Mouse (Mus musculus) CD8-positive naive resting alpha-beta T cell, adult 2 months (primary cell): ENCODE data around the gene Ccdc86.

Experiments
- DNase-seq, 2 experiments: peaks; one replicate each; pipeline ENCODE4 v3.0.0; 2022; ENCODE audit warnings: low read depth in 2 of 2, low spot score in 2 of 2

Gene Ccdc86

DNA sequence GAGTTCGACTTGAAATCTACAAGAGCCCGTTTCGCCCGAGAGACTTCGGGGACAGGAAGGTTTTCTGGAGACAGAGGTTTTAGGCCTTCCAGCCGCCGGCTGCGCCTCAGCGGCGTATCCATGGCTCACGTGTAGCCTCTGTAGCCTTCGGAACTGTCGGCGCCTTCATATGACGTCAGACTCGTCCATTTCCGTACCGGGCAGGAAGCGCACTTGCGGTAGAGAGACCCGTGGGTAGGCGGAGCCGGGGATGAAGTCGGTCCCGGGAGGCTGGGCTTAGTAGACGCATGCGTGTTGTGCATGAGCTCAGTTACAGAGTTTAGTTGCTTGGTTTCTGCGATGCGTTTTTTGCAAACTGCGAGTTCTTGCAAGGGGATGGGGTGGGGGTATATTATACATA, at the start of gene Ccdc86:
Gene Ccdc86 (minus strand): TSS at position 155 of the 400 bp plus-strand sequence.
- DNase-seq, result peak; percentile 90 to 94

- DNase-seq, result no peak
These were observed 44.1 kb upstream of the Ccdc86 start, which contains the start of gene Ms4a15 for GRCm38 (mm10) chr19:10993150-10993549. Ms4a15 (minus strand) TSS chr19:10993250.

GRCm38 (mm10) chr19:10991911-10992310, 42.8 kb upstream of the Ccdc86 start:
- DNase-seq, result no peak

GRCm38 (mm10) chr19:10990751-10991150, 41.7 kb upstream of the Ccdc86 start:
- no peak for DNase-seq

- no peak for DNase-seq
These were observed 39.5 kb upstream of the Ccdc86 start for GRCm38 (mm10) chr19:10988563-10988962.

DNA sequence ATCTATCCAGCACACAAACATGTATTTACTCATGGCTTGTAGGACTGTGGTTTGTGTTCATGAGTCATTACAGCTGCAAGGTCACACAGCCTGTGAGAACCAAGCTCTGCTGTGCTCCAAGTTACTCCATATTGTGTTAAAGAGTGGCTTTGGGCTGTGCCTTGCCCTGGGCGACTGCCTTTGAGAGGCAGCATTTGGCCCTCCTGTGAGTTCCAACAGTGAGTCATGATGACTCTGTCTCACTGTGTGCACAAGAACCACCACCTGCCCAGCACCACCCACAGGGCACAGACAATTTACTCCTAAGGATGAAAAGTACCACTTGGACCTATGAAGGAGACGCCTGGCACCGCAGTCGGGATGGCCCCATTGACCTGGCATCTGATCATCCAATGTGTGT, 36.8 kb upstream of the Ccdc86 start:
- no peak for DNase-seq

GRCm38 (mm10) chr19:10984551-10984950, 35.5 kb upstream of the Ccdc86 start:
- DNase-seq, result no peak

DNA sequence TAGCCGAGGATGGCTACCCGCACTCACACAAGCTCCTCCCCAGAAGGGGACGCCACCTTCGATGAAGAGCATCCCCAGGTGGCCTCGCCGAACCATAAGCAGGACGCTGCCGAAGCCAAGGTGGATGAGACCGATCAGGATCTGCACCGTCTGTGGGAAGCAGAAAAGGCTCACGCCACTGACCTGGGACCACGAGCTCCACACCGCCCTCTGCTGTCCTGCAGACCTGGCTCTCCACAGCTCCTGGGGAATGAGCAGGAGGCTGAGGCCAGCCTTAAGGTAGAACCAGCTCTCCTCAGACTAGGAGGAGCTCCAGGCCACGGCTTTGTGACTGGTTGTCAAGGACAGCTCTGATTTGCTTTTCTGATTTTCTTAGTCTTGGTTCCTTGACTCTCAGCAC, 34.1 kb upstream of the Ccdc86 start:
- DNase-seq, result no peak

- DNase-seq, result no peak
These were observed 31.1 kb upstream of the Ccdc86 start for GRCm38 (mm10) chr19:10980210-10980609.

DNA sequence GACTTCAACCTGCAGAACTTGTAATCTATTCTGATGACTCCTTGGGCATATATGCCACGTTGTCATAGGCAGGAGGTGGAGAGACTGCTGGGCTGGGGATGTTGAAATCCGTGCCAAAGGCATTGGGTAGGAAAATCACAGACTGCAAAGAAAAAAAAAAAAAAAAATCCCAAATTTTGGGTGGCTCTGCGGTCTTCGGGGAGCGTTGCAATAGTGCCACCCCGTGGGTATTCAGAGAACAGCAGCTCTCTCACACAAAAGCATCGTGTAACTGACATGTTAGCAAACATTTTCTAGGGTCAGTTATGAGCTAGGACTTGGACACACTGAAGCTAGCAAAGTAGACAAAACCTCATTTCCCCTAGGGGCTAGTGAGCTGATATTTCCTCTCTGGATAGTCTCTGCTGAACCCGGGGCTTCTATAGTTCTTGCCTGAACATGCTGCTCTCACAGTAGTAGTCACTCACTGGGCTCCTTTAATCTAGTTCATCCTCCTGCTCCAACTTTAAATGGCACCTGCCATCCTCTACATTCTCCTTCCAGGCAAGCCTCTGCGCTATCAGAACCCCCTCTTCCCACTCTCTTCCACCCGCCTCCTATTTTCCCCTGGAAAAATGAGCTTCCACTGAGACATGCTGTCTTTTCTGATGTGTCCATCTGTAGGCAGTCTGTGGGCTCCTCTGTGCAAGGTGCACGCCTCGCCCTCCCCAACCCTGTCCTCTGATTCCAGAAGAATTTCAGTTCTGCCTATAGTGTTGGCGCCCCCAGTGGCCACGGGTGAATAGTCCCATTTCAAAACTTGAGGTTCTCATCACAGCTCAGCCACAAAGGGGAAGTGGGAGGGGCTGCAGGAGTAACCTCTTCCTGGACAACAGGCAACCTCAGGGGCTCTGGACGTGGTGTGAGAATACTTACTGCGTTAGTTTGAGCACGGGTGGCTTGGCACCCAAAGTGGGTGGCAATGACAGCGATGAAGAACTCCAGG, 30.4 kb upstream of the Ccdc86 start:
- DNase-seq, result peak; percentile 80 to 90

- no peak for DNase-seq
These were observed 27.3 kb upstream of the Ccdc86 start for GRCm38 (mm10) chr19:10976318-10976717.

DNA sequence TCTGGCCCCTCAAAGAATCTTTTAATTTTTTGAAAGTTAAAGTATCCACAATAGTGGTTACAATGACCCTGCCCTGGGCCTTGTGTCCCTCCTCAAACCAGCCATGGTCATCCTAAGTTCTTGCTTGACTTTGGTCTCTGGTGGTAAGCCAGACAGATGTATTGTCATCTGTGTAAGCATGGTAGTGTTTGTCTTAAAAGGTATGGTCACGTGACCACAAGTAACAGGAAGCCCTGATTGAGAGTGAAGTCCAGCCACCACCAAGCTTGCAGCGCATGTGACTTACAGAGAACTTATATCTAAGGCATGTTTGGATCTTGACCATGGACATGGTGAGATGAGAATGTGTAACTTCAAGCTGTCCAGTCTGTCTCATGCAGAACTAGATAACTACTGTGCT, 26.1 kb upstream of the Ccdc86 start:
- no peak for DNase-seq

DNA sequence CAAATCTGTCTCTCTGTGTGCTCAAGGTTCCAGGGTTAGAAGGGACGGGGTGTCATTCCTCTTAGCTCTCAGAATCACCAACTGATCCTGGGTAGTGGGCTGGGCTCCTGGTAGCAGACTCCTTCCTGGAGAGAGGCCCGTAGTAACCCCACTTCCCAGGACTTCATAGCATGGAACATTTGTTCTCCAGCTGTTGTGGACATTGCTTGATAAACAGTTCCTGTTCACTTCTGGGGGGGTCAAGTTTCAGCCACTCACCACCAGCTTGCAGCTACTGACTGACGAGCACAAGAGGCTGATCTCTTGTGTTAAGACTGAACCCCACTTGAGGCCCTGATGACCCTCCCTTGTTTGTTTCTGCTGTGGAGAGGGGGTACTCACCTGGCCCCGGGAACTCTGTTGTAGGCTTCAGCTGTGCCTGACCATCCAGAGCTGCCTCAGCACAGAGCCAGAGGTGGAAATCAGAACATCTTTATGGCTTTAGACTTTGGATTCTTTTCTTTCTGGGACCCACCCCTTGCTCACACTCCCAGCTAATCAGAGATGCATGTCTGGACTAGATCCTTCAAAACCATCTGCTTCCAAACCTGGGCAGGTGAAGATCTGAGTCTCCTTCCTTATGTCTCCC, 25.3 kb upstream of the Ccdc86 start, which contains the start of gene Ms4a10:
Gene Ms4a10 (minus strand): TSS at position 433 of the 628 bp plus-strand sequence.
- DNase-seq, result no peak

GRCm38 (mm10) chr19:10973187-10973586, 24.1 kb upstream of the Ccdc86 start:
- DNase-seq, result no peak

- no peak for DNase-seq
These were observed 23.6 kb upstream of the Ccdc86 start for GRCm38 (mm10) chr19:10972660-10973059.

DNA sequence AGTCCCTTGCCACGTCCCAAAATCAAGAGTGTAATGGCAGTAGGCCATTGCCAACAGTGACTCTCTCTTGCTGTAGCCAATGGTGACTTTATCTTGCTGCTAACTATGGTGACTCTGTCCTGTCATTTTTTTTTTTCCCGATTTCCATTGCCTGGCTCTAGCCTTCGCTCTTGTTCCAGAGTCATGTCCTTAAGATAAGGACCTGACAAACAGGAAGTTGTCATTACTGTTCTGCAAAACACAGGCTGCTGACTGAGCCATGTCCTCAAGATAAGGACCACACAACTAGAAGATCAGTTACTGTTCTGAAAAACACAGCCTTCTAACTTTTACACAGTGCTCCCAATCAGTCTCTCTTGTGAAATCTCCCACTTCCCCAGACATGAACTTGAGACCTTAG, 21.4 kb upstream of the Ccdc86 start:
- DNase-seq, result no peak

DNA sequence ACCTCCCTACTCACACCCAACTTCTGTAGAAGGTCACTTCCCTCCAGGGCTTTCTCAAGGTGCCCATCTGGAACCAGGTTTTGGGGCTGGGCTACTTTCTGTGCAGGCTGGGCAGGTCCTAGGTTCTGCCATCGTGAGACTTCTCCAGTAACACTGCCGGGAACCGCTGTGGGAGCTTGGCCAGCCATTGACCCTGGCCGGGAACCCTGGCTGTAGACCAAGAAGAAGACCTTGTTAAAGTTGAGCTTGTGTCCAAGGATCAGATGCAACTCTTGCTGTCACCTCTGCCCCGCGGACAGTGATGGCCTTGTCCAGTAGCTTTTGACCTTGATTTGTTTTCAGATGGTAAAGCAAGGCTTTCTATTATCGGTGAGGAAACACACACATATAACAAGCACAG, 19.5 kb upstream of the Ccdc86 start:
- no peak for DNase-seq

- DNase-seq, result no peak
These were observed 16.7 kb upstream of the Ccdc86 start for GRCm38 (mm10) chr19:10965721-10966120.

- DNase-seq, result no peak
These were observed 10.9 kb upstream of the Ccdc86 start for GRCm38 (mm10) chr19:10959978-10960346.

DNA sequence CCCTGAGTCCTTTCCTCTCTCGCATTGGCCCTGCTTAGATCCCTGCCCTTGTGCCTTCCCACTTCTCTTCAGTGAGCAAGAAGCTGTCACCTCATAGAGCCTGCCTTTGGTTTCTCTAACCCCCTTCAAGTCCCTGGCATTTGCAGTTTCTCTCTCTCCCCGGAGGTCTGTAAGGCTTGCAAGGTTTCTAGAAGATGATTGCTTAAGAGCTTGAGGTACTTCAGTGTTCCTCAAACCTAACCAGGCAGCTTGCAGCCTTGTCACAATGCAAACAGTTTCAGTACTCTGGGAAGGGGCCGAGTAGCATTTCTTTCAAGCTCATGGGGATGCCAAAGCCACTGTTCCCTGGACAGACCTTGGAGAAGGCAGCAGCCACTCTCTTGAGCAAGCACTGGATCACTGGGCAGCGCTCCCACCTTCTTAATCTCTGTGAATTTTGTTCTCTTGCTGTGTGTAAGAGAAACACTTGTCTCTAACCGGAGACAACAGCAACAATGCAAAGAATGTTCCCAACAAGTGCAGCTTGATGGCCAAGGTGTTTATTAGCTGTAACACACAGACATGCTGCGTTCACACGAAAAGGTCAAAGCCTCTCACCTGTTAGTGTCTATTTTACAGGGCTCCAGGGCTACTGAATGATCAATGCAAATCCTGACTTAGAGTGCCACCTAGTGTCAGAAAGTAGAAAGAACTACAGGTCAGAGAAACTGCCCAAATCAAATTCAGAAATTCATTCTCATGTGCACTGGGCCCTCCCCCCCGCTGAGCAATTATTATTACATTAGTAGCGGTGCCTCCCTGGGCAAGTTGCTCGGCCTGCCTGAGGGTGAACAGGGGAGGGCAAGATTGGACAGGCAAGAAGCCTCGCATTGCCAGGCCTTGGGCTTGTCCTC, 10.3 kb upstream of the Ccdc86 start:
- peak; percentile 41 to 68 for DNase-seq
